Mouse (Mus musculus): ENCODE measurements around the gene Ncstn. TPM values are rescaled to one million over a fixed set of nuclear protein-coding genes. Genes with fewer than 3 reads are reported as not detected.

The Ncstn gene
- polyA plus RNA-seq, 1 experiment, result 122 TPM

- Histone ChIP-seq H3K4me1 (ENCODE audit: control insufficient read depth, insufficient read depth, low read length) (no peaks in the 10 kb centered on the region), H3K27ac (ENCODE audit: insufficient read depth, low read length) (no peak overlapping the region), H3K4me3 (ENCODE audit: insufficient read depth, low read length) (no peak overlapping the region)
- no peak for TF ChIP-seq CTCF (IDR thresholded peaks at IDR 0.05; ENCODE audit: borderline replicate concordance, insufficient read depth, low read length)
- no peak for TF ChIP-seq POLR2A (IDR thresholded peaks at IDR 0.05; ENCODE audit: low read depth, low read length)
These were observed 23.7 kb downstream of the Ncstn start for GRCm38 (mm10) chr1:172058874-172059273.

GRCm38 (mm10) chr1:172058321-172058720 lies 24.3 kb downstream of the Ncstn start:
- Histone ChIP-seq H3K27ac (ENCODE audit: insufficient read depth, low read length) (no peak overlapping the region), H3K4me3 (ENCODE audit: insufficient read depth, low read length) (no peak overlapping the region), H3K4me1 (ENCODE audit: control insufficient read depth, insufficient read depth, low read length) (no peaks in the 10 kb centered on the region; the same call in 1 of the 2 replicates)
- TF ChIP-seq POLR2A (IDR thresholded peaks at IDR 0.05; ENCODE audit: low read depth, low read length), result no peak
- no peak for TF ChIP-seq CTCF (IDR thresholded peaks at IDR 0.05; ENCODE audit: borderline replicate concordance, insufficient read depth, low read length)

GRCm38 (mm10) chr1:172057491-172057921 lies 25.1 kb downstream of the Ncstn start, which contains the start of gene Nhlh1:
Nhlh1 (minus strand) TSS chr1:172057573.
- Histone ChIP-seq H3K4me1 (ENCODE audit: control insufficient read depth, insufficient read depth, low read length) (no peaks in the 10 kb centered on the region; the same call in 1 of the 2 replicates), H3K27ac (ENCODE audit: insufficient read depth, low read length) (no peak within 1 kb of the TSS), H3K4me3 (ENCODE audit: insufficient read depth, low read length) (no peak within 1 kb of the TSS)
- TF ChIP-seq POLR2A (IDR thresholded peaks at IDR 0.05; ENCODE audit: low read depth, low read length) (no peak), CTCF (IDR thresholded peaks at IDR 0.05; ENCODE audit: borderline replicate concordance, insufficient read depth, low read length) (no peak)

GRCm38 (mm10) chr1:172056251-172056650 lies 26.3 kb downstream of the Ncstn start:
- TF ChIP-seq CTCF (IDR thresholded peaks at IDR 0.05; ENCODE audit: borderline replicate concordance, insufficient read depth, low read length) (no peak), POLR2A (IDR thresholded peaks at IDR 0.05; ENCODE audit: low read depth, low read length) (no peak)
- Histone ChIP-seq H3K4me1 (ENCODE audit: control insufficient read depth, insufficient read depth, low read length) (no peaks in the 10 kb centered on the region; the same call in 1 of the 2 replicates), H3K4me3 (ENCODE audit: insufficient read depth, low read length) (no peak overlapping the region), H3K27ac (ENCODE audit: insufficient read depth, low read length) (no peak overlapping the region)

- Histone ChIP-seq H3K4me3 (ENCODE audit: insufficient read depth, low read length) (no peak overlapping the region), H3K4me1 (ENCODE audit: control insufficient read depth, insufficient read depth, low read length) (no peaks in the 10 kb centered on the region; the same call in 1 of the 2 replicates), H3K27ac (ENCODE audit: insufficient read depth, low read length) (no peak overlapping the region)
- TF ChIP-seq CTCF (IDR thresholded peaks at IDR 0.05; ENCODE audit: borderline replicate concordance, insufficient read depth, low read length) (no peak), POLR2A (IDR thresholded peaks at IDR 0.05; ENCODE audit: low read depth, low read length) (no peak)
These were observed 28.8 kb downstream of the Ncstn start for GRCm38 (mm10) chr1:172053541-172054440.

GRCm38 (mm10) chr1:172052766-172053279 lies 29.8 kb downstream of the Ncstn start:
- Histone ChIP-seq H3K4me1 (ENCODE audit: control insufficient read depth, insufficient read depth, low read length) (no peaks in the 10 kb centered on the region; the same call in 1 of the 2 replicates), H3K27ac (ENCODE audit: insufficient read depth, low read length) (no peak overlapping the region), H3K4me3 (ENCODE audit: insufficient read depth, low read length) (no peak overlapping the region)
- TF ChIP-seq CTCF (IDR thresholded peaks at IDR 0.05; ENCODE audit: borderline replicate concordance, insufficient read depth, low read length) (no peak), POLR2A (IDR thresholded peaks at IDR 0.05; ENCODE audit: low read depth, low read length) (no peak)

- Histone ChIP-seq H3K27ac (ENCODE audit: insufficient read depth, low read length) (no peak overlapping the region), H3K4me1 (ENCODE audit: control insufficient read depth, insufficient read depth, low read length) (no peaks in the 10 kb centered on the region; the same call in 1 of the 2 replicates), H3K4me3 (ENCODE audit: insufficient read depth, low read length) (no peak overlapping the region)
- TF ChIP-seq CTCF (IDR thresholded peaks at IDR 0.05; ENCODE audit: borderline replicate concordance, insufficient read depth, low read length) (no peak), POLR2A (IDR thresholded peaks at IDR 0.05; ENCODE audit: low read depth, low read length) (no peak)
These were observed 33.3 kb downstream of the Ncstn start for GRCm38 (mm10) chr1:172049131-172049782.

- TF ChIP-seq POLR2A (IDR thresholded peaks at IDR 0.05; ENCODE audit: low read depth, low read length), result no peak
- no peak for TF ChIP-seq CTCF (IDR thresholded peaks at IDR 0.05; ENCODE audit: borderline replicate concordance, insufficient read depth, low read length)
- no peak overlapping the region for H3K4me3 ChIP-seq (ENCODE audit: insufficient read depth, low read length)
- H3K27ac ChIP-seq (ENCODE audit: insufficient read depth, low read length), result no peak overlapping the region
- H3K4me1 ChIP-seq (ENCODE audit: control insufficient read depth, insufficient read depth, low read length), result no peaks in the 10 kb centered on the region
These were observed 34.3 kb downstream of the Ncstn start for GRCm38 (mm10) chr1:172048241-172048734.

- H3K4me3 ChIP-seq (ENCODE audit: insufficient read depth, low read length), result no peak overlapping the region
- TF ChIP-seq CTCF (IDR thresholded peaks at IDR 0.05; ENCODE audit: borderline replicate concordance, insufficient read depth, low read length) (peak; percentile 51), POLR2A (IDR thresholded peaks at IDR 0.05; ENCODE audit: low read depth, low read length) (no peak)
These were observed 35.7 kb downstream of the Ncstn start for GRCm38 (mm10) chr1:172046938-172047337.

More at GRCm38 (mm10) chr1:172046938-172047337, 35.7 kb downstream of the Ncstn start:
- H3K4me1 ChIP-seq (ENCODE audit: control insufficient read depth, insufficient read depth, low read length), result no peaks in the 10 kb centered on the region
- H3K27ac ChIP-seq (ENCODE audit: insufficient read depth, low read length), result no peak overlapping the region
